Mouse (Mus musculus): Measurements from ENCODE around the gene Catsperz.
A peak's percentile ranks its signal among the peaks of the same experiment; 100 is the strongest.

Gene Catsperz

DNA sequence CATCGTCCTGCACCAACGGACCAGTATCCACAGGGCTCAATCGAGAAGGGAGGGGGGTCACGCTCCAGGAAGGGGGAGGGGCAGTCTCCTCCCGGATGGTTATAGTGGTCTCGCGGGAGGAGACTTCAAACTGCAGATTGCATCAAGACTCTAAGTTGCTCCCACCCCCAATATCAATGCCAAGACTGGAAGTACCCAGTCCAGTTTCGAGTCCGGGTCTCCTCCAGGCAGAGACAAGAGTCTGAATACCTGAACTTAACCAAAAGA, at the start of gene Catsperz:
Catsperz (minus strand) TSS at position 74 of the 267 bp plus-strand sequence.
- no peak for DNase-seq (ENCODE audit: low spot score in 2 of 2)

DNA sequence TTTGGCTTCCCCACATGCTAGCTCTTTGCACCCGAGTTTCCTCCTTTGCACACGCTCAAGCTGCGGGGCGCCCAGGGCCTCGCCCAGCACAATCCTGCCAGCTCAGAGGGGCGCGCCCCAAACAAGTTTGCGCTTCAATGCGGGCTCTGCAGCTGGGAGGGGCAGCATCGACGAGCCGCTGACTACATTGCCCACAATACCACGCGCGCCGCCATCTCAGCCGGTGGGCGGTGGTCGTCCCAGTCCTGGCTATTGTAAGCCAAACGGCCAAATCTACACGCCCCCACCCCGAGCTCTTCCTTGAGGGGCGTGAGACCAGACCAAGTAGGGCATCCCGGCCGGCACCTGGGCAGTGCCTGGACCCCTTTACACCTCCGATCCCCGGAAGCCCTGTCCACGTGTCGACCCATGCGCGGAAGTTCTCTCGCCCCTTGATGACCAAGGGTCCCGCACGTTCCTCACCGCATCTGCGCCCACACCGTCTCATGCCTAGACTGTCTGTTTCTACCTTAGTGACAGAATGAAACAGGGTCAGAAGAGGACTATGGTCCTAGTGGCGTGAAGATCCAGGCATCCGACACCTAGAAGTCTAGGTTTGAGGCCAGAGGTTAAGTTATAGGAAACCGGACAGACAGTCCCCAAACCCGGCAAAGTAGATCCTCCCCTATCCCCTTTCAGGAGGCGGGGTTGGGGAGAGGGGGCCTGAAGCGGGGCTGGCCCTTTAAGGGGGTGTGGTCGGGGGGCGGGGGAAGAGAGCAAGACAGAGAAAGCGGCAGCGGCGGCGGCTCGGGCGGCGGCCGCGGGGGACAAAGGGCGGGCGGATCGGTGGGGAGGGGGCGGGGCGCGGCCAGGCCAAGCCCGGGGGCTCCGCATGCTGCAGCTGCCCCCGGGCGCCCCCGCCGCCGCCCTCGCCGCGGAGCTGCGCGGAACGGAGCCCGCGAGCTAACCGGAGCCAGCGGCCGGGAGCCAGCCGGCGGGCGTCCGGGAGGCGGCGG, 49.3 kb upstream of the Catsperz start, which contains the start of gene Ppp1r14b:
Ppp1r14b (plus strand) TSS at position 758 of the 995 bp plus-strand sequence.
- peak; percentile 78 to 88 for DNase-seq (ENCODE audit: low spot score in 2 of 2)

DNA sequence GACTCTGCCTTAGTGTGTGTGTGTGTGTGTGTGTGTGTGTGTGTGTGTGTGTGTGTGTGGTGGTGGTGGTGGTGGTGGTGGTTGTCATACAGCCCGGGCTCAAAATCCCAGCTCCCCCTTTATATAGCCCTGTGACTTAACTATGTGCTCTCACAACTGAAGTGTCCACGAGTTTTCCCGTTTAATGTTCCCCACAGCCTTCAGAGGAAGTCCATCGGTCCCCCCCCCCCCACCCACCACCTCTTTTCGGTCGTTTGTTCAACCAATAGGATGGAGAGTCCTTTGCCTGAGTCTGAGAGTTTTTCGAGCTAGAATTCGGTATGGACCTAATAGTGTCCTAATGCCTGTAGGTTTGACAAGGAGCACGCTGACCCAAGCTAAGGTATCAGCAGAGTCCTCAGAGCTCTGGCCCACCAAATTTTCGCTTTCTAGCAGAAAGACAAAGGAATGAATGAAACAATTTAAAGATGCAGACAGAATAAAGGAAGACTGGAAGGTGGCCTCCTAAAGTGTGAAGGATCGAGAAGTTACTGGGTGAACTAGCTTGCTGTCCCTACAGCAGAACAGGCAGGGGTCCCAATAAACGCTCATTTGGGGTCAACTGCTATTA, 48.5 kb upstream of the Catsperz start:
- no peak for DNase-seq (ENCODE audit: low spot score in 2 of 2)

DNA sequence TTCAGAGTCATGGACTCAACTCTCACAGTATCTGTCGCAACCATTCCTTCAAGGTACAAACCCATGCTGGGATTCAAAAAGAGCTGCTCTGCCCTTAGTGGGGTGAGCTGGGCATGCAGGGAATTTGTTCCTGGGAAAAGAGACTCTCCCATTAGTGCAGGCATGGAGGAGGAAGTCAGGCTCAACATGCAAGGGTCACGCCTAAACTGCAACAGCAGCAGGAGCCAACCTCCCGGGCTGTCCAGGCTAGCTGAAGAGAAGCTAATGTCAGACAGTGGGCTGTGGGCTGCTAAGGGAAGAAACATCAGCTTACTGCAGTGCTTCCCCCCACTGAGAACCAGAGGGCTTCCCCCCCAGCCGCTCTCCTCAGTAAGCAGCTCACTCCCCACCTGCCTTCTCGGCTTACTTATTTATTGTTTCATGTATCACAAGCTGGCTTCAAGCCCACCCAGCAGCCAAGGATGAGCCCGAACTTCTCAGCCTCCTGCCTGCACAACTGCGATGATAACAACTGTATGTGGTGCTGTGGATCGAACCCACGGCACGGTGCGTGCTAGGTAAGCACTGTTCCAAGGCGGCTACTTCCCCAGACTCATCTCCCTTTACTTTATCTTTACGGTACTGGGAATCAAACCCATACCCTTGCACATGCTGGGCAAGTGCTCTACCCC, 47.2 kb upstream of the Catsperz start:
- no peak for DNase-seq (ENCODE audit: low spot score in 2 of 2)

DNA sequence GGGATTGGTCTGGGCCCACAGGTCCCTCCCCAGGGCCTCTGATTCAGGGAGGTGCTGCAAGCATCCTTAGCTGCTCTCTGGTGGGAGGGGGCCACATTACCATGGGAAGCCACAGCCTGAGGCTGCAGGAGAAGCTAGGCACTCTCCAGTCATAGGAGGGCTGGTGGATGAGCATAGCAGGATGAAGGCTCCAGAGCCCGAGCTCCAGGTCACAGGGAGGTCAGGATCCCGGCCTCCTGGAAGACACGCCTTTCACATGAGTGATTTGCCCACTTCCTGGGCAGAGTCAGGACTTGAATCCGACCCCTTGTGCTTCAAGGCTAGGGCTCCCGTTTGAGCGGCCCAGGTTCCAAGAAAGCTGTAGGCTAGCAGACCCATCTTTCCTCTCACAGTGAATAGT, 46.5 kb upstream of the Catsperz start:
- DNase-seq (ENCODE audit: low spot score in 2 of 2), result no peak

DNA sequence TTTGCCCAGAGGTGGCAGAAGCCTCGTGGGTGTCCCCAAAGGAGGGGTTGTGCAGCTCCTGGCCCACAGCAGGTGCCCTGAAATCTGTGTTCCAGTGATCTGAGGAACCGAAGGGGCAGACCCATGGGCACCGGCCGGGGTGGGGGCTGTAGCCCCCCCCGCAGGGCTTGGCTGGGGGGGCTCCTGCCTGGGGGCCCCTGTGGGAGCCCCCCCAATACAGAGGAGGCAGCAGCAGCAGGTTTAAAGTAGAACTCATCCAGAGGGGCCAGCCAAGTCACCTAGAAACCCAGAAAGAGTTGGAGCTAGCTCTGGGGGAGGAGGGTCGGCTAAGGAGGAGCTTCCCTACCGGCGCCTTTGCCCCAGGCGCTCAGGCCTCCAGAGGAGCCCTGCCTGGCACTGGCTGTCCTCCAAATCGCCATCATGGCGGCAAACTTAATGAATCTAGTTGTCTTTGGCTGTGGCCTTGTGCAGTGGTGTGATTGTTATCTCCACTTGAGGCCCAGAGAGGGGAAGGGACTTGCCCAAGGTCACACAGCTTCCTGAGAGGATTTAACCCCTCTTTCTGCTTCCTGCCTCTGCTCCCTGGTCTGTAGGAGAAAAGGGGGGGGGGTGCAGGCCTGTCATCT, 45.4 kb upstream of the Catsperz start:
- no peak for DNase-seq (ENCODE audit: low spot score in 2 of 2)

DNA sequence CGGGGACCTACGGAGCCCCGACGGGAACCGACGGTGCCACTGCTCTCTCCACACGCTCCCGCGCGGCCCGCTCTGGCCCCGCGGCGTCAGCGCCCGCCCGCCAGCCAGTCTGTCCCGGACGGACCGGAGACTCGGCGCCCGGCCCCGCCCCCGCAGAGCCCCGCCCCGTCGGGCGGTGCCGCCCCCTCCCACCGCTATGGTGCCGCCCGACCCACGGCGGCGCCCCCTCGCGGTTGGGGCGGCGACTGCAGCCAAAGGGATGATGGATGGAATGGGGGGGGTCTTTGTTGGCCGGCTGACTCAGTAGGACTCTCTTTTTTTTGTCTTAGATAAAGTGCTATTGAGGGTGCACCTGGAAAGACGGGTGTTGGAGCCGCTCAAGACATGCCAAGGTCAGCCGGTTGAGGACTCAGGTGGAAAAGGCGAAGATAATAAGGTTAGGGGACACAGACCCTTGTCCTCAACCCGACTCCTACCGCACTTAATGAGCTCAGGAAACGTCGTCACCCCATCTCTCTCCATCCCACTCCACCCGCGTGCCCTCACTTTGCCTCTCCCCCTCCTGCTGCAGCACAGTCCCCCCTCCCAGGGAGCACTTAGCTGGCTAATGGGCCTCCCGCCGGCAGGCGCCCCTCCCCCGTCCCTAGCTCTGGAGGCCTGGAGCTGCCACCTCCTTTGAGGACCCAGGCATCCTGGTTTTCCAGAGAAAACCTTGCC, 44.6 kb upstream of the Catsperz start:
- DNase-seq (ENCODE audit: low spot score in 2 of 2), result peak; percentile 66 to 68

DNA sequence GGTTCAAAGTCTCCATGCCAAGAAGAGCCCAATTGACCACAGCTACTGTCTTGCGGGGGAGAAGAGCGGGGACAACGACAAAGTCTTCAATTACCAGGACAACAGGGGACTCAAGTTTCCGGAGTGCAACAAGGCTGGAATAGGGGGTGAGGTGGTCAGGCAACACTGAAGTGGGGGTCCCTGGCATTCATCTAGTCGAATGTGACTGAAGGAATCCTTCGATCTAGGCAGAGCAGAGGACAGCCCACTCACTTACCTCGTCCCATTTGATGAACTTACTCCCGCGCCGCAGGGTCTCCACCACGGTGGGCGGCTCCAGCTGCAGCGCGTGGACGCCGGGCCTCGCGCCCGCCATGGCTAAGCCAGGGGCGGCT, 44.1 kb upstream of the Catsperz start:
- DNase-seq (ENCODE audit: low spot score in 2 of 2), result no peak

DNA sequence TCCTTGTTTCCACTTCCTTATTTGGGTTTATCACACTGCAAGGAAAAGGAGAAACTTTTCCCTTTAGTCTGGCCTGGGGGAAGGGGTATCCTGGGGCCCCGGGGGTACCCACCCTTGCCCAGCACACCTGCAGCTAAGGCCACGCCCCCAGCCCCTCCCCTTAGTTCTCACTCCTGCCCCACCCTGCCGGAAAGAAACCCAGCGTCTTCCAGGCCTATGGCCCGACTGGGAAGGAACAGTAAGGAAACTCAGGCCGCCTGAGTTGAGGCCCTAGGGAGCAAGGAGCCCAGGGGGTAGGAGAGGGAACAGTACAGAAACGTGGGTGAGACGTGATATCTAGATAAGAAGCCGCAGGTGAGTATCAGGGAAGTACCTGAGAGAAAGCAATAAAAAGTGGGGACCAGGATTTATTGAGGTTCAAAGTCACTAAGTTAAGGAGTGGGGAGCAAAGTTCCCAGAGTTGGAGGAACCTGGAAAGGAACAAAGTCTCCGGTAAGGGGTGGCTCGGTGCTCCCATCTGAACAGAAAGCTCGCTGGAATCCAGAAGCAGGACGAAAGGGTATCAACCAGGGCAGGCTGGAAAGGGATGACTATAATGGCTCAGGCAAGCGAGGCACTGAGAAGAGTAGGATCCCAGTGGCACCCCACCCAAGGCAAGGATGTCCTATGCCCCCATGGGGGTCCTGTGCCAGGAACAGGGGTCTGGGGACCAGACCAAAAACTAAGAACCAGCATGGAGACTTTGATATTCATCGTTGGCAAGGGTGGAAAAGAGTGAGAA, 43.5 kb upstream of the Catsperz start:
- no peak for DNase-seq (ENCODE audit: low spot score in 2 of 2)

DNA sequence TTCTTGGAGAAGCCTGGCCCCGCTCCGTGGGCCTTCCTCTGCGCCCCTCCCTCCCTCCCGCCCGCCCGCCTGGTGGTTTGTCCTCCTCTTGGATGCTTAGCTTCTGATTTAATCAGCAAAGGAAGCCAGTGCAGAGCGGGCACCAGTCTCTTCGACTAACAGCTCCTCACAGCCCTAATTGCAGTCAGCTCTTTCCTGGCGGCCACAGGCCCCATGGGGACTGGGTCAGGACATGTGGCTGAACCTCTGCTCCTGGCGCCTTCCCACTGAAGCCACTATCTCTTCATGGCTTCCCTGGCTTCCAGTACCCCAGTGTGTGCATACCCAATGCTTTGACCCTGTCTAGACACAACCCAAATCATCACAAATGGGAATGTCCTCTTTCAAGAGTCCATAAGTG, 31.3 kb upstream of the Catsperz start:
- no peak for DNase-seq (ENCODE audit: low spot score in 2 of 2)

DNA sequence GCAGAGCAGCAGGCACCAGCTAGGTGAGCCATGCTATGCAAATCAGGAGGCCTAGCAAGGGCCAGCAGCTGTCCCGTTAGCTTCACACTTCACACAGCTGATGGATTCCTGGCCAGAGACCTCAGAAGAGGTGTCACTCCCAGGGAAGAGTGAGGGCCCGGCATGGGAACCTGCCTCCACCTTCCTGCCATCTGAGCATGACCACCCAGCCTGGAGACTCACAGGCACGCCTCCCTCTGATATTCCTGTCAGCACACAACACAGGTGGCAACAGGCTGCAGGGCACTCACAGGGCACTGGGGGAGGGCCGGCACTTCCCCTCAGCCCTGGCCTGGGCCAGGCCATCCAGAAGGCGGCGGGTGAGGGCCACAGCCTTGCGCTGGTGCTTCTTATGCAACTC, 30.2 kb upstream of the Catsperz start:
- no peak for DNase-seq (ENCODE audit: low spot score in 2 of 2)

DNA sequence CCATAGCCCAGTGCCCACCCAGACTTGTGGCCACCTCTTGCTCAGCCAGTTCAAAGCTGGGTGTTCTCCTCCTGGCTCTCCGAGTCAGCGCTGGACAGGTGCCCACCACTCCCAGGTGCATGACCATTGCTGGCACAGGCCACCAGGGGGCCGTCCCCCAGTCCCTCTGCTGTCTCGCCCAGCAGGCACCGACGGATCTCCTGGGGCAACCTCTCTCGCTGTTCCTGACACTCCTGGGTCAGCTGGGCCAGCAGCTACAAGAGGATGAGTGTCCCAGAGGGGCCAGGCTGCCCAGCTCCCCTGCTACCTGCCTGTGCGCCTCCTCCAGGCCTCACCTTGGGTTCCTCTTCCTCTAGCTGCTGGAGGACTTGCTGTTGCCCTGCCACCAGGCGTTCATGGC, 28.9 kb upstream of the Catsperz start:
- DNase-seq (ENCODE audit: low spot score in 2 of 2), result peak in 1 of 2 experiments; percentile 32

DNA sequence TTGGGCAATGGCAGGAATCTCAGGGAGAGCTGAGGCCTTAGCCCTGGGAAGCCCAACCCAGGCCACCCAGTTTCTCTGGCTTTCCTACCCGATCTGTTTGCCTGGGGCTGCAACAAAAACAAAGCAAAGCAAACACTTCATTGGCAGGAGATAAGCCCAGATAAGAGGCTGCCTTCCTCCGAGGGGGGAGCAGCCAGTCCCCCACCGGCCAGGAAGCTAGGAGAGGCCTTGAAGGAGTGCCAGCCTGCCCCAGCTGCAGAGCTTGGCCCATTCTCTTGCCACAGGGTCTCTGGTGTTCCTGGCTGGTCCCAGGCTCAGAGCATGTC, 27.5 kb upstream of the Catsperz start:
- peak; percentile 60 to 79 for DNase-seq (ENCODE audit: low spot score in 2 of 2)

DNA sequence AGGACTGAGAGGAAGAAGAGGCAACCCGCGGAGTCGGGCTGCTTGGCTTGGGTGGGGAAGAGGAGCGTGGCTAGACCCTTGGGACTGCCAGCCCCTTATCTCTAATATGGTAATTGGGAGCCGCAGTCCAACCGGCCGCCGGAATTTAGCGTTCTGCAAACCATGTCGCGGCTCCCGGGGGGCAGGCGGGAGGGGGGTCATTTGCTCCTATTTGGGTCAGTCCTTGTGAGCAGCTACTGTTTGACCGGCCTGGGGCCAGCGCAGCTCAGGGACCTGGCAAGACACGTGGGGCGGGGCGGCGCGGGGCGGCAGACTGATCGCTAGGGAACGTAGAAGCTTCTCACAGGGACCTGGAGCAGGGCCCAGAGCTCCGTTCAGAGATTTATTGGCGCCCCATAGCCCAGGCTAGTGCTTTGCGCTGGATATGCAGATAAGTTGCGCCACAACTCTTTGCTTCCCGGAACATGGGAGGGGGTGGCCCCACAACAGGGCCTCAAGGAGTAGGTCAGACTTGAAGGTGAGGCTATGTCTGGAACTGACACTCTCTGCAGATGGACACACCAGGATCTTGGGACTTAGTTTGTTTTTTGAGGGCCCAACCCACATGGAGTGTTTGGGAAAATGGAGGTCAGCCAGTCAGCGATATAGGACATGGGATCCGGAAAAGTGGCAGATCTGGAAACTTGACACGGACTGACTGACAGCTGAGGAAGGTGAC, 27.0 kb upstream of the Catsperz start:
- DNase-seq (ENCODE audit: low spot score in 2 of 2), result peak; percentile 78 to 79

DNA sequence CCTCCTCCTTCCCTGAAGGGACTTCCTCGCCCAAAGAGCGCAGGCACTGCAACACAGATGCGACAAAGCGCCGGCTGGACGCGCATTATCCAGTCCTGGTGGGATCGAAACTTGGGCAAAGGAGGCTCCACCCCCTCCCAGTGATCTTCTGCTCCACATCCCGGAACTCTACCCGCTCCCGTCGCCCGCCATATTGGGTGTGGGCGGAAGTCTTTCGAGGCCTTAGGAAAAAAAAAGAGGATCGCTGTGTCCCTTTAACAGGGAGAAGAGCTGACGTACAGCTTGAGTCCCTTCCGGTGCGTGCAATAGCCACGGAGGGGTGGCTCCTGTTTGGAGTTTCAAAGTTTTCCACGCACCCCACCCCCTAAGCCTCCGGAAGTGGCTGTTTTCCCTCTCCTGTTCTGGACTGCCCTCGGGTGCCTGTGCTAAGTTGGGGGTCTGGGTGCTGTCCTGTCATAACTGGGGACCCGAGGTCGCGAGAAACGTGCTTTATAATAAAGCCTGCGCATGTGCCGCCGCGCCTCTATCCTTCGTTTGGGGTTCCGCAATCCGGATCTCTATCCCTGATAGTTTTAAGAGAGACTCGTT, 26.3 kb upstream of the Catsperz start:
- peak; percentile 88 to 95 for DNase-seq (ENCODE audit: low spot score in 2 of 2)

DNA sequence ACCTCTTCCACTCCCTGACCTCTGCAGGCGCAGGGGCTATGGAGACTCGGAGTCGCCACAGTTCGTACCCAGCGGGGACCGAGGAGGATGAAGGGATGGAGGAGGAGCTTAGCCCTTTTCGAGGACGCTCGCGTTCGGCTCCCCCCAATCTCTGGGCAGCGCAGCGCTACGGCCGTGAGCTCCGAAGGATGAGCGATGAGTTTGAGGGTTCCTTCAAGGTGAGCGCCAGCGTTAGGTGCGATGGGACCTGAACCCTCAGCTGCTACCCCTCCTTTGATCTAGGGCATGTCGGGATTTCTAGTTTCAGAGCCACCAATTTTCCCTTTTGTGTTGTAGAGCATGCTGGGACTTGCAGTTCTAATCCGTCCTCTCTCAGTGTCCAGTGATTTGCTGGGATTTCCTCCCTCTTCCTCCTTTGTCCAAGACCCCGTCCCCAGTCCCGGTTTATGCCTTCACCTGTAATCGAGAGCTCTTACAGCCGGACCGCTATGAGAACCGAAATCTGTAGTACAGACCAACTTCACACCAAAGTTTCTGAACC, 25.5 kb upstream of the Catsperz start:
- DNase-seq (ENCODE audit: low spot score in 2 of 2), result peak; percentile 41 to 66

DNA sequence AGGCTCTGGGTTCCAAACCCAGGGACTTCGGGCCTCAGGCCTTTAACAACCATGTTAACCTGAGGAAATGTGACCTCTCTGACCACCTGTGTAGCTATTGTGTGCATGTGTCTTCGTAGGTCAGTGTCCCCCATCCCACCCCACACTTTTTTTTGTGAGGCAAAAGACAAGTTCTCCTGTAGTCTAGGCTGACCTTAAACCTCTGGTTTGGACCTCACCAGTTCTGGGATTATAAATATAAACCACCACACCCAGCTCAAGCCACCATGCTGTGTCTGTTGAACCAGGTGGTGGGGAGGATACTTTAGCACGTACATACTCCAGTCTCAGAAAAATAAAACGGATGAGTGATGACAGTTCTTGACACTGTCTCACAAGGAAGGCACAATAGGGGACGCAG, 24.8 kb upstream of the Catsperz start:
- no peak for DNase-seq (ENCODE audit: low spot score in 2 of 2)

DNA sequence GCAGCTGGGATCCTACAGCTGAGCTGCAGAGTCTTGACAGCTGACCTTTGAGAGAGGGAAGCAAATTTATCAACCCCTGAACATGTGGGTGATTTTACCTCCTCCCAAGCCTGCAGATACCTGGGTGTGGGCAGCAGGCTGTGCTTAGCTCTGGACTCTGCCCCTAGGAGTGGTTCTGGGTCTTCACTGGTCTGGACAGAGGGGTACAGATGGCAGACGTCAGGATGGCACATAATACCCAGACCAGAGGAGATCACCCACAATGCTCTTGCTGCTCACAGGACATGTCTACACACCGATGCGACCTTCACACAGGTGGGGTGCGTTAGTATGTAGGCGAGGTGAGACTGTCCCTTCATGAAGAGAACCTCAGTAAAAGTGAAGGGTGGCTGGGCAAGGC, 24.4 kb upstream of the Catsperz start:
- DNase-seq (ENCODE audit: low spot score in 2 of 2), result no peak

DNA sequence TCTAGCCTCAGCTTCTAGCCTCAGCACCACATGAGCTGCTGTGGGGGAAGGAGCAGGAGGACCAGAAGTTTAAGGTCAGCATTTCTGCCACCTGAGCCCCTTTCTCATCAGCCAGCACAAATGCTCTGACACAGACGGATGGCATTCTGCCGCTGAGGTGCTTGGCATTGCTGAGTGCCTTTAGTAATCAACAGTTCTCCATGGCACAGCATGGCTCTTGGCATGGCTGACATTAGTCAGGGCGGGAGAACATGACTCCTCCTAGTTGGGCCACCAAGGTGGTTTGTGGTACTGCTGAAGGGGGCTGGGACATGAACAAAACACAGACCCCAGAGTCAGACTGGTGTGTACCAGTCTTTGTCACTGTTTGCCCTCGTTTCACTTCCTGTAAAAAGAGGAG, 23.0 kb upstream of the Catsperz start:
- no peak for DNase-seq (ENCODE audit: low spot score in 2 of 2)

DNA sequence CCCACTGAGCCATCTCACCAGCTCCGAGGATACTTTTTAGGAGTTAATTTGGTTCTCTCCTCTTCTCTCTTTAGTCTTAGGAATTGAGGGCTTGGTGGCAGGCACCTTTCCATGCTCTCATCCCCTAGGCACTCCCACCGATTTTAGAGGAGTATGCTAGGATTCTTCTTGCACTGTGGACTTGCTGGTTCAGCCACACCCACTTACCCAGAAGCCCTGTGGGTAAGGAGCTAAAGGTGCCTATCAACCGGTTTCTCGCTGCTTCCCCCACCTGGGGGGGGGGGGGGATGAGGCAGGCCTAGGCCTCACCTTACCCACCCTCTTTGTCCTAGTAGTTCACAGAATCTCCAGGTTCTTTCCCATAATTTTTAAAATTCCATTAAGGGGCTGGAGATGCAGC, 22.6 kb upstream of the Catsperz start:
- DNase-seq (ENCODE audit: low spot score in 2 of 2), result no peak
